Mouse (Mus musculus) right cerebral cortex, postnatal 36 days (tissue): ENCODE measurements around the gene Prpsap1.
A peak's percentile ranks its signal among the peaks of the same experiment; 100 is the strongest.
"Not testable (repeated sequence)": the region's sequence is repeated elsewhere in the genome, so short reads cannot be mapped to it uniquely, and the experiment has no call there.

Source experiments
- DNase-seq, 2 experiments: peaks; one replicate each; pipeline ENCODE4 v3.0.0; 2022; ENCODE audit warnings: low spot score in 2 of 2, mixed read lengths in 1 of 2

Gene Prpsap1

GRCm38 (mm10) chr11:116515330-116516020 is 21.5 kb upstream of the Prpsap1 start:
- no peak for DNase-seq

GRCm38 (mm10) chr11:116513531-116514038 is 19.6 kb upstream of the Prpsap1 start:
- no peak for DNase-seq

GRCm38 (mm10) chr11:116512987-116513386 is 19.0 kb upstream of the Prpsap1 start:
- DNase-seq = no peak

- DNase-seq = no peak
Measured at GRCm38 (mm10) chr11:116512154-116512553, 18.2 kb upstream of the Prpsap1 start.

- no peak for DNase-seq
Measured at GRCm38 (mm10) chr11:116511301-116511868, 17.4 kb upstream of the Prpsap1 start.

GRCm38 (mm10) chr11:116508689-116509088 is 14.7 kb upstream of the Prpsap1 start:
- DNase-seq = no peak

GRCm38 (mm10) chr11:116506151-116506875 is 12.3 kb upstream of the Prpsap1 start:
- DNase-seq = no peak

GRCm38 (mm10) chr11:116505573-116505972 is 11.6 kb upstream of the Prpsap1 start:
- DNase-seq = no peak

GRCm38 (mm10) chr11:116504516-116504915 is 10.5 kb upstream of the Prpsap1 start:
- DNase-seq = no peak

GRCm38 (mm10) chr11:116501005-116501746 is 7.2 kb upstream of the Prpsap1 start:
- no peak for DNase-seq

GRCm38 (mm10) chr11:116499018-116499417 is 5.0 kb upstream of the Prpsap1 start:
- DNase-seq = no peak

- no peak for DNase-seq
Measured at GRCm38 (mm10) chr11:116498596-116498995, 4.6 kb upstream of the Prpsap1 start.

GRCm38 (mm10) chr11:116497313-116497712 is 3.3 kb upstream of the Prpsap1 start:
- no peak for DNase-seq

- peak; percentile 49 to 69 for DNase-seq
Measured at GRCm38 (mm10) chr11:116494474-116495174, 622 bp upstream of the Prpsap1 start.

GRCm38 (mm10) chr11:116493191-116493590 is 811 bp downstream of the Prpsap1 start:
- no peak for DNase-seq

GRCm38 (mm10) chr11:116492507-116492906 is 1.5 kb downstream of the Prpsap1 start:
- DNase-seq = not testable (repeated sequence)

GRCm38 (mm10) chr11:116491338-116491737 is 2.7 kb downstream of the Prpsap1 start:
- DNase-seq = no peak

GRCm38 (mm10) chr11:116490232-116491107 is 3.5 kb downstream of the Prpsap1 start:
- peak; percentile 71 to 78 for DNase-seq

GRCm38 (mm10) chr11:116489771-116490231 is 4.2 kb downstream of the Prpsap1 start:
- DNase-seq = peak in 1 of 2 experiments; percentile 18
